Mouse (Mus musculus) adrenal gland (tissue): Measurements from ENCODE around the gene Ralgapa1.

Source experiments
- intact Hi-C: fragments of 180-260 bp; cut with DNase I; formaldehyde crosslinking; loops from one replicate; pipeline ENCODE4 v1.15.1; 2025
- long read RNA-seq, 2 experiments: library from polyadenylated mRNA; unstranded; transcript quantifications; one replicate each; pipeline ENCODE4 v2.0.0; 2020; ENCODE audit warnings: borderline replicate concordance in 1 of 2; ENCODE audit not compliant: insufficient replicate concordance in 1 of 2

The Ralgapa1 gene
- long read RNA-seq, experiment 1, partial matches to known transcripts: 5 of 17 reads
- long read RNA-seq, experiment 1, other reads (novel, unspliced or antisense): 10 of 17 reads
- long read RNA-seq, experiment 2, transcript Ralgapa1-208 (17 exons, 3,426 nt): major isoform, 10 of 26 reads
- long read RNA-seq, experiment 2, partial matches to known transcripts: 11 of 26 reads
- long read RNA-seq, experiment 2, other reads (novel, unspliced or antisense): 5 of 26 reads

- intact Hi-C loops: no loop called here
Measured at GRCm38 (mm10) chr12:55820661-55821314, at the start of gene Ralgapa1. Gene Ralgapa1 (minus strand): TSS chr12:55821167.

GRCm38 (mm10) chr12:55869622-55870322 lies 48.8 kb upstream of the Ralgapa1 start:
- intact Hi-C loops: no loop called here

DNA sequence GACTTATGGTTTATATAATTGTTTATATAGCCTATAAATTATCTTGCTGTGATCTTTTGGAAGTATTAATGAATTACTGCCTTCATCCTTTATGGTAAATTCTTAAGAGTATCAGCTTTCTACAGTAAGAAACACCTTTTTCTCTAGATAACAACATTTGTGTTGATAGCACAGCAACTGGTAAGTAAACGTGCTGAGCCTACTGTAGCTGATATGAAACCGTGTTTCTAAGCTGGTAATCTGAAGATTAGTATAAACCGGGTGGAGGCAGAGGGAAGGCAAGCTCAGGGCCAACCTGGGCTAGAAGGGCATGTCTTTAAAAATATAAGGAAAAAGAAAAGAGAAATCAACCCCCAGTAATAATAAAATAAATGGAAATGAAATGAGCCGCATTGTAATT lies 46.8 kb upstream of the Ralgapa1 start:
- intact Hi-C loops: no loop called here

DNA sequence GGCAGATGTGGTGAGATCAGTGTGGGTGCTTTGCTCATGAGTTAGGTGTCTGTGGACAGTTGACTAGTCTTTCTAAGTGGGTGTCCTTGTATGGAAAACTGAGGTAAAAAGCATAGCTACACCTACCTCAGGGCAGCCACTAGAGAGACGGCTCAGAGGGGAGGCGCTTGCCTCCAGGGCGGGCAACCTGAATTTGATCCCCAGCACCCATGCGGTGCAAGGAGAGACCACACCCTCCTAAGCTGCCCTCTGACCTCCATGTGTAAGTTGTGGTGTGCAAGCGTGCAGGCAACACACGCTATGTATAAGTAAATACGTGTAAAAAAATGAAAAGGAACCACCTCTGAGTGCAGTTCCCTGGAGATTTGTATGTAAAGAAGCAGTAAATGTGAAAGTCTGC lies 39.7 kb upstream of the Ralgapa1 start:
- intact Hi-C loops: no loop called here

DNA sequence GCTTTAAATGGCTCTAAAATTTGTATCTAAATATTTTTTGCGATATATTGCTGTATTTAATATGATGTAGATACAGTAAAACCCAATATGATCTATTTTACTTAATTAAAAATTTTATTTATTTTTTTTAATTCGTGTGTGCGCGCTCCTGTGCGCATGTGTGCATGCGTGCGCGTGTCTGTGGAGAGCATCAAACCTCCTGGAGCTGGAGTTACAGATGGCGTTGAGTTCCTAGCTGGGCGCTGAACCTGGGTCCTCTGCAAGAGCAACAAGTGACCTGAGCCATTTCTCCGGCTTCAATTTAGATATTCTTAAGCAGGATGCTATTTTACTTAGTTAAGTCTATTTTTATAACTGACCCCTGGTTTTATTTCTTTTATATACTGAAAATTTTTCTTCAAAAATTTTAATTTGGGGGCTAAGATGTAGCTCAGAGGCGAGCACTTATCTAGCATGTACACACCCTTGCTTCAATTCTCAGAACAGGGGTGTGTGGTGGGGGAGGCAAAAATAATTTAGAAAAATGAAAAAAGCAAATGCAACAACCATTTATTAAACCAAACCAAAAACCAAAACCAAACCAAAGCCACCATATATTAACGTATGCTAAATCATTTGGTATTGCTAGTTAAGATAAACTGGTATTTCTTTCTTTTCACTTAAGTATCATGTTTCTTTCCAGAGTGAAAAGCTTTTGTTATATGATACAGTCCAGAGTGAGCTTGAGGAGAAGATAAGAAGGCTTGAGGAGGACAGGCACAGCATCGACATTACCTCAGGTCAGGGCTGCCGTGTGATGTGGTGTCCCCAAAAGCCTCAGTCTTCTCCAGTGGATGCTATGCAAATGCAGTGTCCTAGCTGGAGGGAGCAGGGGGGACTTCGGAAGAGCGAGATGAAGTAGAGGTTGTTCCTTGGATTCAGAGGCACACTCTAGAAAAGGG lies 38.7 kb upstream of the Ralgapa1 start:
- intact Hi-C loops: no loop called here

DNA sequence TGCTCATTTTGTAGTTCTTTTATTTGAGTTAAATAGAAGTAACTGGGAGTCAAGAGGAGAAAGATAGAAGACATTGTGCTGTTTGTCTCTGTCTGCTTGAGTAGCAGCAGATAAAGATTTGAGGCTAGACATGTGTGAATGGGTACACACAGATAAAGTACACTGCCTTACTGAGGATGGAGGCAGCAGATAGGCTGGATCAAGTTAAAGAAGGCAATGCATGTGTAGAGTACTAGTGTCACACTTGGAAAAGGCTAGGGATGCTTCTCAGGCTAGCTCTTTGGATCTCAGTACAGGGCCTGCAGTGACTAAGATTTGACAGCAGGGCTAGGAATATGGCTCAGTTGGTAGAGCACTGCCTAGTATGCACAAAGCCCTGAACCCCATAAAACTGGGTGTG lies 29.7 kb upstream of the Ralgapa1 start:
- intact Hi-C loops: no loop called here

DNA sequence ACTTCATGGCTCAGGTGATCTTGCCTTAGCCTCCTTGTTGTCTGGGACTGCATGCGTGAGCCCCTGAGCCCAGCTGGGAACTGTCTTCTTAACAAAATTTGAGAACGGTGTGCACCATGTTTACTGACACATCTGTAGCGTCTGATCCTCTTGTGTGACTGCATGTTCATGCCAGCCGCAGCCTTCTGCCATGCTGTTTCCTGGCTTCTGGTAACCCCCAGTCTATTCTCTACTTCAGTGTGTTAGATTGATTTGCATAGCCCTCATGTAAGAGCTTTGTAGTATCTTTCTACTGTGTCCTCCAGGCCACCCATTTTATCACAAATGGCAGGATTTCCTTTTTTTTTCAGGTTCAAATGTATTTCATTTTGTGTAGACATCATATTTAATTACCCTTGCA lies 26.9 kb upstream of the Ralgapa1 start:
- intact Hi-C loops: no loop called here

DNA sequence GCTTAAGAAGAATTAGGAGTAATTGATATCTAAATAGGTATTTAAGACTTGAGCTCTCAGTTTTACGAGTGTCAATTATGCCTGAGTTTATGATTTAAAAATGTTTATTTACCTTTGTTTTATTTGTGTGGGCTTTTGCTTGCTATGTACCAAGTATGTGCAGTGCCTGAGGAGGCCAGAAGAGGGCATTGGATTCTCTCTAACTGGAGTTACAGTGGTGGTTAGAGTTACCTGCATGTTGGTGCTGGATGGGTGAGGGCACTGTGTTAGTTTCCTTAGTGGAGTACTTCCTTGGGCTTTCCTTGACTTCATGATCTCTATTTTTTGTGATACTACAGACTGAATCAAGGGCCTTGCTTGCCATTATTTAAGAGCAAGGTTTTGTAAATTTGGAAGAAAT lies 25.8 kb upstream of the Ralgapa1 start:
- intact Hi-C loops: no loop called here

DNA sequence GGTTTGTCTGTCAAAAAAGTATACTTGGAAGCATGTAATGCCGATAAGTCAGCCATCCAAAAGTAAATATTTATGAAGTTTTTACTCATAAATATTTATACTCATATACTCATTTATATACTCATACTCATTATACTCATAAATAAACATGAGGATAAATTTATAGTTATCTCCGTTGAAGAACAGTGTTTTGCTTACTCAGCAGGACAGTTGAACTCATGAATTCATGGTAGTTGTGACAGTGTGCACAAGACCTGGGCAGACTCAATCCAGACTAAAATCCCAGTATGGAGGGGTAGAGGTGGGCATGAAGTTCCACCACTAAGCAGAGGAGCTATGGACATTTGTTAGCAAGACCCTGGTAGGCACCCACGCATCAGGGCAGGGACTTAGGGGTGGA lies 16.5 kb upstream of the Ralgapa1 start:
- intact Hi-C loops: no loop called here

- intact Hi-C loops: no loop called here
Measured at GRCm38 (mm10) chr12:55836199-55836951, 15.4 kb upstream of the Ralgapa1 start, which contains the start of gene Brms1l. Gene Brms1l (plus strand): TSS chr12:55836324.

DNA sequence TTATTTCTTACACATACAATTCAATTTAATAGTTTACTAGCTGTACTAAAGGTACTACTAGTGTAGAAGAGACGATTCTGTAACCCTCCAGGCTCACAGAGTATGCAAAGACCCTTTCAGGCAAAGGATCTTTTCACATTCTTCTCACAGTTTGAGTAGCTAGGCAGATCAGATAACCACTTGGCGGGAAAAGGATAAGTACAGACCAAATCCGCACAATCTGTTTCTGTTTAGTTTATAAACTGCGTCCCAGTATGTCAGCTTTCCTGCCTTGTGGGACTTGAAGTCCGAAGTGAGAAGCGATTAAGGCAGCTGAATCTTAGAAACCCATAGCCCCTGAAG lies 14.9 kb upstream of the Ralgapa1 start:
- intact Hi-C loops: no loop called here

DNA sequence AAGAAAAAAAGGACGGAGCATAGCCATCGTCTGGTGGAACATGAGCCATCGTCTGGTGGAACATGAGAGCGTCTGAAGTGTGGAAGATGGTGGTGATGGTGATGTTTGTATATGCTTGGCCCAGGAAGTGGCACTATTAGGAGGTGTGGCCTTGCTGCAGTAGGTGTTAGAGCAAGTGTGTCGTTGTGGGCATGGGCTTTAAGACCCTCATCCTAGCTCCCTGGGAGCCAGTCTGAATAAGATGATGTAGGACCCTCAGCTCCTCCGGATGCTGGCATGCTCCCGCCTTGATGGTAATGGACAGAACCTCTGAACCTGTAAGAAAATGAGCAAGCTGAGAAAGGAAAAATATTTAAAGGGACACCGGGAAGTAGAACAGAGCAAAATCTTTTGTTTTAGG lies 13.9 kb upstream of the Ralgapa1 start:
- intact Hi-C loops: no loop called here

- intact Hi-C loops: no loop called here
Measured at GRCm38 (mm10) chr12:55833906-55834625, 13.1 kb upstream of the Ralgapa1 start.

GRCm38 (mm10) chr12:55832961-55833360 lies 12.0 kb upstream of the Ralgapa1 start:
- intact Hi-C loops: no loop called here

- intact Hi-C loops: loop anchor here (1.0 kb wide), 1 partner anchor 53 kb away; no protein-coding TSS in a partner anchor
Measured at GRCm38 (mm10) chr12:55831101-55831500, 10.1 kb upstream of the Ralgapa1 start.

DNA sequence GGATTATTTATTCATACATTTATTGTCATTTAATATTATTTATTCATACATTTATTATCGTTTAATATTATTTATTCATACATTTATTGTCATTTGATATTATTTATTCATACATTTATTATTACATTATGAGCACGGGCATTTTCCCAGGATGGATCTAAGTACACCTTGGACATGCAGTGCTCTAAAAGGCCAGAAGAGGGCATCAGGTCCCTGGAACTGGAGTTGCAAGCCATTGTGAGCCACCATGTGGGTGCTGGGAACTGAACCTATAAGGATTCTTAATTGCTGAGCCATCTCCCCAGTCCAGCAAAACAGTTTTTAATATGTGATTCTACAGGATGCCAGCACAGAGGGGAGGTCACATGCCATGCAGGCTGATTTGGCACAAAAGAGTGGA lies 4.6 kb upstream of the Ralgapa1 start:
- intact Hi-C loops: no loop called here

DNA sequence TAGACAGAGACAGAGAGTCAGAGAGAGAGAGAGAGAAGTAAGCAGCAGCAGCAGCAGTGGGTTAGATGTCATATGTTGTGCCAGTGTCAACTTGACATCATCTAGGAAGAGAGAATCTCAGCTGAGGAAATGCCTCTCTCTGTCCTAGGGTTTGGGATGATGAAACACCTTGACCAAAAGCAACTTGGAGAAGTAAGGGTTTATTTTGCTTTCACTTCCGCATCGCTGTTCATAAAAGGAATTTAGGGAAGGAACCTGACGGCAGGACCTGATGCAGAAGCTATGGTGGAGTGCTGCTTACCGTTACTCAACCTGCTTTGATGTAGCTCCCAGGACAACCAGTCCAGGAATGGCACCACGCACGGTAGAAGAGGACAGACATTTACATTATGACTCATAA lies 3.1 kb upstream of the Ralgapa1 start:
- intact Hi-C loops: no loop called here

- intact Hi-C loops: no loop called here
Measured at GRCm38 (mm10) chr12:55820119-55820660, 777 bp downstream of the Ralgapa1 start.

- intact Hi-C loops: no loop called here
Measured at GRCm38 (mm10) chr12:55816488-55816887, 4.5 kb downstream of the Ralgapa1 start.

DNA sequence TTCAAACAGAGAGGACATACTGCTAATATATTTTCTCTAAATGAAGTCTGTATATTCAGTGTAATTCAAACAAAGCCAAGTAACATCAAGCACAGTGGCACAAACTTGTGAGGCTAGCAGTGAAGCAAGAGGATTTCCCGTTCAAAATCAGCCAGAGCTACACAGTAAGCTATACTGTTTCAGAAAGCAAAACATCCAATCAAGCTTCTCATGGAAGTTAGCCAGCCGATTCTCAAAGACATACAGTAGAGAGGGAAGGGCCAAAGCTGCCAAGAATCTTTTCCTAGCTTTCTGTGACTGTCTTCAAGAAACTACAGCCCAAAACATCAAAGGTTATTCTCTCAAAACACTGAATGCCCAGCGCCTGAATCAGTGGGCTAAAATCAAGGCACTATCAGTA lies 15.9 kb downstream of the Ralgapa1 start:
- intact Hi-C loops: no loop called here
